Comparison of ENCODE assay signal across 9 mouse cellular contexts in genomic region chr6:91590806-91591571, GRCm38 (mm10).
DNase-seq lines count a peak whose midpoint lies in the region; ATAC-seq and TF ChIP-seq lines count a peak whose summit lies in the region.
"Had no signal": no experiment of that assay in that cellular context is flagged by ENCODE, and none has a peak within 500 bp of the region (broad histone marks: within the 10 kb centered on the region; RNA-seq: fewer than 3 reads in every experiment).

No protein-coding gene starts in this region.

- intact Hi-C loops in left cerebral cortex, adult 2 months (cut with DNase I), result no loop called here

- H3K27me3 ChIP-seq in midbrain, embryonic 12.5 days, result no peaks in the 10 kb centered on the region
- no peaks in the 10 kb centered on the region for H3K27me3 ChIP-seq in midbrain, embryonic 15.5 days (replicated peaks)
- H3K27me3 ChIP-seq in kidney, postnatal 0 days (ENCODE audit: insufficient read depth, low read length), result no peaks in the 10 kb centered on the region
- no peaks in the 10 kb centered on the region for H3K27me3 ChIP-seq in myocyte (ENCODE audit: control insufficient read depth, insufficient read depth, insufficient read length)

- no peak overlapping the region for H3K4me3 ChIP-seq in midbrain, embryonic 12.5 days
- no peak overlapping the region for H3K4me3 ChIP-seq in midbrain, embryonic 15.5 days
- no peak overlapping the region for H3K4me3 ChIP-seq in kidney, postnatal 0 days (replicated peaks; ENCODE audit: low read depth, low read length)
- H3K4me3 ChIP-seq in myocyte, result no peak overlapping the region
- H3K4me3 ChIP-seq in left cerebral cortex, adult 2 months, result no peak overlapping the region
- H3K4me3 ChIP-seq: heart, adult 2 months had no signal

- ATAC-seq in midbrain, embryonic 12.5 days (ENCODE audit: low FRiP score, low read depth), result 0 out of 2 replicates have a peak, but pooled peaks have one; percentile 23
- ATAC-seq in midbrain, embryonic 15.5 days (replicated peaks), result no peak
- 0 out of 2 replicates have a peak, but pooled peaks have one; percentile 52 for ATAC-seq in kidney, postnatal 0 days (replicated peaks; ENCODE audit: low FRiP score, low read depth)
- no peak for ATAC-seq in cerebellum, adult (ENCODE audit: insufficient number of reproducible peaks, low FRiP score, low TSS enrichment)

- no peaks in the 10 kb centered on the region for H3K36me3 ChIP-seq in midbrain, embryonic 12.5 days
- H3K36me3 ChIP-seq in midbrain, embryonic 15.5 days (replicated peaks), result no peaks in the 10 kb centered on the region
- no peaks in the 10 kb centered on the region for H3K36me3 ChIP-seq in kidney, postnatal 0 days (ENCODE audit: insufficient read depth, low read length)
- no peaks in the 10 kb centered on the region for H3K36me3 ChIP-seq in myocyte (ENCODE audit: control insufficient read depth, insufficient read depth)

- no peaks in the 10 kb centered on the region for H3K9me3 ChIP-seq in midbrain, embryonic 12.5 days
- no peaks in the 10 kb centered on the region for H3K9me3 ChIP-seq in midbrain, embryonic 15.5 days
- H3K9me3 ChIP-seq in kidney, postnatal 0 days (replicated peaks; ENCODE audit: low read length), result no peaks in the 10 kb centered on the region

- H3ac ChIP-seq in myocyte (ENCODE audit: control insufficient read depth, insufficient read length), result no peak overlapping the region

- TF ChIP-seq CTCF in kidney, postnatal 0 days (IDR thresholded peaks at IDR 0.05; ENCODE audit: low read depth), result no peak
- no peak for TF ChIP-seq CTCF in left cerebral cortex, adult 2 months (IDR thresholded peaks at IDR 0.05)

- no peak overlapping the region for H3K27ac ChIP-seq in midbrain, embryonic 12.5 days (replicated peaks)
- no peak overlapping the region for H3K27ac ChIP-seq in midbrain, embryonic 15.5 days
- H3K27ac ChIP-seq in kidney, postnatal 0 days, result peak overlapping the region; percentile 60; the same call in 1 of the 2 replicates
- no peak overlapping the region for H3K27ac ChIP-seq in left cerebral cortex, adult 2 months
- H3K27ac ChIP-seq: heart, adult 2 months had no signal

- H3K4me2 ChIP-seq in midbrain, embryonic 12.5 days (replicated peaks), result no peak overlapping the region
- no peak overlapping the region for H3K4me2 ChIP-seq in midbrain, embryonic 15.5 days
- no peak overlapping the region for H3K4me2 ChIP-seq in kidney, postnatal 0 days (ENCODE audit: low read length)
- H3K4me2 ChIP-seq in myocyte (ENCODE audit: low read depth), result peak overlapping the region; percentile 38

- H3K4me1 ChIP-seq in midbrain, embryonic 12.5 days, result peaks cover 22% of the 10 kb centered on the region
- H3K4me1 ChIP-seq in midbrain, embryonic 15.5 days, result no peaks in the 10 kb centered on the region
- no peaks in the 10 kb centered on the region for H3K4me1 ChIP-seq in kidney, postnatal 0 days (replicated peaks; ENCODE audit: insufficient read depth, low read length)

- WGBS in midbrain, embryonic 12.5 days, result 46% methylated on average over 8 of the region's 8 CpGs
- WGBS in midbrain, embryonic 15.5 days, result 47% methylated on average over 8 of the region's 8 CpGs
- WGBS in kidney, postnatal 0 days, result 28% methylated on average over 8 of the region's 8 CpGs

- H3K79me2 ChIP-seq in myocyte (ENCODE audit: control insufficient read depth, insufficient read depth), result no peaks in the 10 kb centered on the region

- H3K9ac ChIP-seq in midbrain, embryonic 12.5 days (replicated peaks), result no peak overlapping the region
- no peak overlapping the region for H3K9ac ChIP-seq in midbrain, embryonic 15.5 days
- no peak overlapping the region for H3K9ac ChIP-seq in kidney, postnatal 0 days (ENCODE audit: low read depth, low read length)

- TF ChIP-seq POLR2A in myocyte (IDR thresholded peaks at IDR 0.05; ENCODE audit: insufficient read length, low read depth), result no peak

- peak; percentile 48 for DNase-seq in gastrocnemius, postnatal 10 days
- peak; percentile 41 for DNase-seq in kidney, postnatal 0 days (ENCODE audit: low spot score)
- no peak for DNase-seq in cerebellum, adult 18-20 months
- no peak for DNase-seq in left cerebral cortex, adult 2 months (ENCODE audit: extremely low spot score in 1 of 2, low spot score in 2 of 2)

TF ChIP-seq in myocyte, 11 proteins besides CTCF, POLR2A, EP300 and RAD21:
- TF ChIP-seq MYOG (IDR thresholded peaks at IDR 0.05; ENCODE audit: control insufficient read depth in 1 of 3, insufficient read depth in 1 of 3, insufficient read length in 2 of 3, low read depth in 2 of 3), result peak in 1 of 3 experiments; percentile 40
- TF ChIP-seq CEBPB (IDR thresholded peaks at IDR 0.05; ENCODE audit: insufficient read depth, poor library complexity, severe bottlenecking), result 0 out of 2 replicates have a peak, but pooled peaks have one; percentile 54
- no peak for TF ChIP-seq REST (IDR thresholded peaks at IDR 0.05; ENCODE audit: insufficient read depth, insufficient read length)
- TF ChIP-seq USF1 (IDR thresholded peaks at IDR 0.05; ENCODE audit: low read depth), result no peak
- TF ChIP-seq SRF (IDR thresholded peaks at IDR 0.05; ENCODE audit: control insufficient read depth, insufficient read length, low read depth), result no peak
- no peak for TF ChIP-seq MAX (IDR thresholded peaks at IDR 0.05; ENCODE audit: low read depth)
- TF ChIP-seq TCF12 (IDR thresholded peaks at IDR 0.05; ENCODE audit: insufficient read depth, poor library complexity, severe bottlenecking), result no peak
- peak in 1 of 3 experiments; percentile 47 for TF ChIP-seq MYOD1 (IDR thresholded peaks at IDR 0.05; ENCODE audit: control insufficient read depth in 1 of 3, insufficient read length in 2 of 3, low read depth in 2 of 3)
- TF ChIP-seq TCF3 (IDR thresholded peaks at IDR 0.05; ENCODE audit: insufficient read length, low read depth), result no peak
- TF ChIP-seq E2F4 (IDR thresholded peaks at IDR 0.05; ENCODE audit: insufficient read depth), result no peak
- no peak for TF ChIP-seq POLR2AphosphoS2 (IDR thresholded peaks at IDR 0.05; ENCODE audit: insufficient read length, low read depth)
TF ChIP-seq in myocyte: peak in this region for 3.

Comparison
In these comparisons a context has a peak if more than half of its experiments do, and no peak if none do; other contexts are left out.
1. ATAC-seq: peak in midbrain, embryonic 12.5 days (single experiment) and kidney, postnatal 0 days (single experiment); none in midbrain, embryonic 15.5 days (single experiment) and cerebellum, adult (single experiment).
2. DNase-seq: peak in gastrocnemius, postnatal 10 days (single experiment) and kidney, postnatal 0 days (single experiment); none in cerebellum, adult 18-20 months (0 of 2) and left cerebral cortex, adult 2 months (0 of 2).